Mouse (Mus musculus) kidney, postnatal 36 days (tissue): Measurements from ENCODE around the gene Fastk.

ENCODE experiments used
- DNase-seq, 2 experiments: peaks; one replicate each; pipeline ENCODE4 v3.0.0; 2021 to 2022; ENCODE audit warnings: mixed read lengths in 2 of 2

Gene Fastk

DNA sequence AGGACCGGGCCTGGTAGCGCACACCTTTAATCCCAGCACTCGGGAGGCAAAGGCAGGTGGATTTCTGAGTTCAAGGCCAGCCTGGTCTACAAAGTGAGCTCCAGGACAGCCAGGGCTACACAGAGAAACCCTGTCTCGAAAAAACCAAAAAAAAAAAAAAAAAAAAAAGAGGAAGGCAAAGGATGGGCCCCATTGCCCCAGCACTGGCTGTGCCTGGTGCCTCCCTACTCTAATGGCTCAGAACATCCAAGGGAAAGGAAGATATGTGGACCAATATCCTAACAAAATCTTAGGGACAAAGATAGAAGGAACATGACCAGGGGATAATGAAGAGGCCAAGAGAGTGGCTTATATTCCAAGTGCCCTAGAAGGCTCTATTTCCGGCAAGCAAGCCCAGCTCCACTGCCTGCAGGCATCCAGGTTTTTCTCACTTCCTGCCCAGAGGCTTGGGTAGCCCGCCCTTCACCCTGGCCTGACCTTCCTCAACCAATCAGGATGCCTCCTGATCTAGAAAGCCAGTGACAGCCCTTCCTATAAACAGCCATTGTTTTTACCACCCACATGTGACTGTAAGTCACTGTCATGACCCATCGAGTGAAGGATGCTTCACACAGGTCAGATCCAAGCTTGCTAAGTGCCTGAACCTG, 56.0 kb downstream of the Fastk start:
- peak; percentile 43 to 46 for DNase-seq
